Mouse (Mus musculus) small intestine, adult 2 months (tissue): ENCODE measurements at regions not wholly inside any gene's neighbourhood (a gene's known extent, or its start where the extent isn't known, plus 50 kb on each side); places are given as distances from the start of the nearest gene placed in this dataset.

Experiments used
- H3K27ac ChIP-seq: fragments of 200-500 bp; 2 replicates; pipeline ENCODE4 v1.5.1; 2012; ENCODE audit warnings: low read depth, low read length, control low read depth, inconsistent platforms; ENCODE audit not compliant: insufficient read depth
- H3K27me3 ChIP-seq: fragments of 200-500 bp; 2 replicates; pipeline ENCODE4 v1.6.1; 2012; ENCODE audit warnings: mild to moderate bottlenecking, moderate library complexity, low read length, inconsistent platforms; ENCODE audit not compliant: control insufficient read depth, insufficient read depth
- H3K36me3 ChIP-seq: fragments of 200-500 bp; 2 replicates; pipeline ENCODE4 v1.6.1; 2012; ENCODE audit warnings: mild to moderate bottlenecking, low read length, control low read depth, inconsistent platforms; ENCODE audit not compliant: control insufficient read depth, insufficient read depth
- H3K4me1 ChIP-seq: fragments of 200-500 bp; 2 replicates; pipeline ENCODE4 v1.6.1; 2012; ENCODE audit warnings: low read length, inconsistent platforms, mixed read lengths; ENCODE audit not compliant: control insufficient read depth, insufficient read depth, insufficient read length
- H3K4me3 ChIP-seq: fragments of 200-500 bp; 2 replicates; pipeline ENCODE4 v1.5.1; 2012; ENCODE audit warnings: low read depth, mild to moderate bottlenecking, control low read depth, inconsistent platforms, low read length, moderate library complexity
- CTCF ChIP-seq: fragments of 200-500 bp; IDR thresholded peaks from 2 replicates; pipeline ENCODE4 v1.5.1; 2012; ENCODE audit warnings: low read depth, mild to moderate bottlenecking, control low read depth, inconsistent platforms, low read length, moderate library complexity, mixed read lengths; ENCODE audit not compliant: insufficient replicate concordance, insufficient read length; ENCODE audit errors: extremely low read depth
- POLR2A ChIP-seq: fragments of 200-500 bp; IDR thresholded peaks from 2 replicates; pipeline ENCODE4 v1.6.1; 2012; ENCODE audit warnings: low read depth, mild to moderate bottlenecking, control low read depth, inconsistent platforms, low read length, moderate library complexity
- WGBS: fragments of 180-500 bp; shearing (Covaris S2); methylation state at CpG from one replicate; pipeline ENCODE4 v1.1.7; 2018; 5-methylcytosine and 5-hydroxymethylcytosine counted together

GRCm38 (mm10) chr2:173406344-173407094 is 115.9 kb upstream of the 1700021F07Rik start:
- no peak overlapping the region for H3K4me3 ChIP-seq
- H3K27ac ChIP-seq, result no peak overlapping the region
- H3K36me3 ChIP-seq, result no peaks in the 10 kb centered on the region
- no peak for TF ChIP-seq POLR2A
- no peak for TF ChIP-seq CTCF
- H3K27me3 ChIP-seq, result no peaks in the 10 kb centered on the region
- H3K4me1 ChIP-seq, result peaks cover 7% of the 10 kb centered on the region; the same call in 1 of the 2 replicates
- 58% methylated on average over 13 of the region's 13 CpGs for WGBS

DNA sequence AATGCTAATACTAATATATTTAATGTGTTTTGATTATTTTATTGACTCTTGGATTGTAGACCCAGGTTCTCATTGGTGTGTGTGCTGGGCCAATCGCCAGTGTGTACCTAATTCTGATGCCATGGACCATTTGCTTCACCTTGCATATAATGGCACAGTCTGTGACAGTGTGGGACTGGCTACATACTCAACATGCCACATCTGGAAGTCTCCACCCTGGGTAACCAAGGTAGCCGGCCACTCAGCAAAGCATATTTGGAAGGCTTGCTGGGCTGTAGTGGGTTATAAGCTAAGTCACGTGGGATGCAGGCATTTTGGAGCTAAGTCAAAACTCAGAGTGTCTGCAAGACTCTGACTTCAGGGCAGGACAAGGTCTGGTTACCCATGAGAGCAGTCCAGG is 115.3 kb upstream of the 1700021F07Rik start:
- no peak for TF ChIP-seq POLR2A
- no peak for TF ChIP-seq CTCF
- H3K4me1 ChIP-seq, result peaks cover 7% of the 10 kb centered on the region; the same call in 1 of the 2 replicates
- 73% methylated on average over 3 of the region's 3 CpGs for WGBS
- H3K36me3 ChIP-seq, result no peaks in the 10 kb centered on the region
- H3K27ac ChIP-seq, result no peak overlapping the region
- no peaks in the 10 kb centered on the region for H3K27me3 ChIP-seq
- no peak overlapping the region for H3K4me3 ChIP-seq

DNA sequence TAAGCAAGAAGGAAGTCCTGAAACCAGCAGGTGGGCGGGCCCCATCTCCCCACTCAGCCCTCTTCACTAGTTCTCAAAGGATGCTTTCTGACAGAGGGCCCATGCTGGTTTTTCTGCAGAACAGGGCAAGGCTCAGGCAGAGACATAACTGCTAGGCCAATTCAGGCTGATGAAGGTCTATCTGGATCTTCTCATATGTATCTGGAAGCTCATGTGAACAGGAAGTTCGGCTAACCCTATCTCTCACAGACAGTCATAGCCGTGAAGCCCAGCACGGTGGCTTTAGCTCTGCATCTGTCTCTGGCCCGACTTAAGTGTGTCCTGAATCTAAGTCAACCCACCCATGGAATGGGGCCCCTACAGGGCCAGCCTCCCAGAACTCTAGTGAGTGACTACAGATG is 113.7 kb upstream of the 1700021F07Rik start:
- H3K4me3 ChIP-seq, result no peak overlapping the region
- no peaks in the 10 kb centered on the region for H3K36me3 ChIP-seq
- peak overlapping the region; percentile 42; the same call in 1 of the 2 replicates for H3K27ac ChIP-seq
- no peaks in the 10 kb centered on the region for H3K27me3 ChIP-seq
- TF ChIP-seq POLR2A (no peak), CTCF (no peak)
- peaks cover 7% of the 10 kb centered on the region; the same call in 1 of the 2 replicates for H3K4me1 ChIP-seq
- WGBS, result 67% methylated on average over 5 of the region's 5 CpGs

GRCm38 (mm10) chr2:173409433-173409832 is 113.0 kb upstream of the 1700021F07Rik start:
- peaks cover 9% of the 10 kb centered on the region for H3K4me1 ChIP-seq
- H3K36me3 ChIP-seq, result no peaks in the 10 kb centered on the region
- TF ChIP-seq POLR2A (no peak), CTCF (no peak)
- peak overlapping the region; percentile 42; the same call in 1 of the 2 replicates for H3K27ac ChIP-seq
- 57% methylated on average over 16 of the region's 16 CpGs for WGBS
- H3K4me3 ChIP-seq, result no peak overlapping the region
- H3K27me3 ChIP-seq, result no peaks in the 10 kb centered on the region

DNA sequence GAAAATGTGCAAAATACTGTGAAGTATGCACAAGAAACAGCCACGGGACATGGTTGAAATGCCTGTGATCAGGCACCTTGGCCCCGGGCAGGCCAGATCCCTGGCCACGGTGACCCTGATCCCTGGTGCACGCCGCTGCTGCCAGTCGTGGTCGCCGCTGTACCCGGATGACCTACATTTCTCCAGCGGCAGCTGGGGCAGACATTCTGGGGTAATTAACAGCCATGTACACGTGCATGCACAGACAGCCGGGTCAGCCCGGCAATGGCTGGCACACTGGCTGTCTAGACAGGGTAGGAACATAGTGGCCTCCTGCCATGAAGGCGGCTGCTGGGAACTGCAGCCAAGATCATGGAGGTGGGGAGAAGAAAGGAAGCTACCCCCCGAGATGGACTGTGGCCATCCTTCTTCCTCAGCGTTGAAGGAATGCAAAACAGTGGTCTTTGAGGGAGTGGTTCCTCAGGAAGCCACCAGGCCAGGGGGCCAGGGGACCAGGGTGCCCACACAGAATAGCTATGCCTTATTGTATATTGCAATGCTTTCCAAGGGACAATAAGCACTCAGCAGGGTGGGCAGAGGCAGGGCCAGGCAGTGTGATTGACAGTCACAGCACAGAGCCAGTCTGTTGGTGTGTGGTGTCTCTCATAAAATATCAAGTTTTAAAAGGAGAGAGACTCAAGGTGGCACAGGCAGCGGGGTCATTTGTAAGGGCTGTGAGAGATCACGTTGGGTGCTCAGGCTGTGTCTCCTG is 108.3 kb upstream of the 1700021F07Rik start:
- H3K4me3 ChIP-seq, result no peak overlapping the region
- no peaks in the 10 kb centered on the region for H3K36me3 ChIP-seq
- TF ChIP-seq CTCF (no peak), POLR2A (no peak)
- 66% methylated on average over 18 of the region's 18 CpGs for WGBS
- peaks cover 5% of the 10 kb centered on the region for H3K4me1 ChIP-seq
- H3K27me3 ChIP-seq, result no peaks in the 10 kb centered on the region
- H3K27ac ChIP-seq, result no peak overlapping the region

DNA sequence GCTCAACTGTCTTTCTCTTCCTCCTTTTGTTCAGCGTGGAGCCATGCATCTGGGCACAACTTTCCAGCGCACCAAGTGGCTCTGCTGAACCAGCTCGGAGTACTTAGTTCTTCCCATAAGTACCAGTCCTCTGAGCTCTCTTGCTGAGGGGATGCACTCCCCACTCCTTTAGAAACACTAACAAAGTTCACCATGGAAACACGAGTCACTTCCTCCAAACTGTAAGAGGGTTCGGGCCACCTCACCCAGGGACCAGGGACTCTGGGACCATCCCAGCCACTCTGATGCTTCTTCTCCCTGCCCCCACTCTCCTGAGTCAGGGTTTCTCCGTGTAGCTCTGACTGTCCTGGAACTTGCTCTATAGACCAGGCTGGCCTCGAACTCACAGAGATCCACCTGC is 107.0 kb upstream of the 1700021F07Rik start:
- no peaks in the 10 kb centered on the region for H3K36me3 ChIP-seq
- H3K4me1 ChIP-seq, result peaks cover 4% of the 10 kb centered on the region; the same call in 1 of the 2 replicates
- WGBS, result 77% methylated on average over 7 of the region's 7 CpGs
- H3K4me3 ChIP-seq, result no peak overlapping the region
- H3K27me3 ChIP-seq, result no peaks in the 10 kb centered on the region
- no peak for TF ChIP-seq CTCF
- TF ChIP-seq POLR2A, result no peak
- H3K27ac ChIP-seq, result no peak overlapping the region

GRCm38 (mm10) chr2:173416921-173417320 is 105.5 kb upstream of the 1700021F07Rik start:
- Histone ChIP-seq H3K36me3 (no peaks in the 10 kb centered on the region), H3K4me1 (peaks cover 4% of the 10 kb centered on the region; the same call in 1 of the 2 replicates), H3K4me3 (no peak overlapping the region), H3K27me3 (no peaks in the 10 kb centered on the region), H3K27ac (no peak overlapping the region)
- 86% methylated on average over 1 of the region's 1 CpGs for WGBS
- TF ChIP-seq CTCF (no peak), POLR2A (no peak)
